In genomic region chr9:114646556-114647505, GRCm38 (mm10) we compare ENCODE assay signal across 11 mouse cellular contexts. TPM values are rescaled to one million over a fixed set of nuclear protein-coding genes. Genes with fewer than 3 reads are reported as not detected.
DNase-seq lines count a peak whose midpoint lies in the region; ATAC-seq lines count a peak whose summit lies in the region.
"Had no signal": no experiment of that assay in that cellular context is flagged by ENCODE, and none has a peak within 500 bp of the region (broad histone marks: within the 10 kb centered on the region; RNA-seq: fewer than 3 reads in every experiment).

No protein-coding gene starts in this region.

- H3K27ac ChIP-seq in intestine, embryonic 16.5 days (ENCODE audit: low read length): peak overlapping the region; percentile 77
- no peak overlapping the region for H3K27ac ChIP-seq in limb, embryonic 10.5 days
- H3K27ac ChIP-seq: forebrain, embryonic 10.5 days; hindbrain, embryonic 12.5 days had no signal

- DNase-seq in right cerebral cortex, adult 18-20 months: peak; percentile 87
- no peak for DNase-seq in right cerebral cortex, postnatal 4 days
- peak; percentile 45 to 89 for DNase-seq in left cerebral cortex, adult 9 months (ENCODE audit: low spot score in 2 of 2)
- DNase-seq in thymus, postnatal 36 days: no peak
- DNase-seq in limb, embryonic 10.5 days (ENCODE audit: low spot score): no peak
- DNase-seq in heart, adult 9 months (ENCODE audit: low spot score in 2 of 2): no peak
- DNase-seq: heart, adult 18-20 months; lung, embryonic 14.5 days had no signal

- no peaks in the 10 kb centered on the region for H3K36me3 ChIP-seq in intestine, embryonic 16.5 days (ENCODE audit: control insufficient read depth, insufficient read depth, low read length)
- no peaks in the 10 kb centered on the region for H3K36me3 ChIP-seq in limb, embryonic 10.5 days
- H3K36me3 ChIP-seq: forebrain, embryonic 10.5 days; hindbrain, embryonic 12.5 days had no signal

- H3K4me3 ChIP-seq in intestine, embryonic 16.5 days (ENCODE audit: low read length): no peak overlapping the region
- no peak overlapping the region for H3K4me3 ChIP-seq in limb, embryonic 10.5 days
- H3K4me3 ChIP-seq: forebrain, embryonic 10.5 days; hindbrain, embryonic 12.5 days had no signal

- no peaks in the 10 kb centered on the region for H3K9me3 ChIP-seq in intestine, embryonic 16.5 days (ENCODE audit: control insufficient read depth, low read length)
- no peaks in the 10 kb centered on the region for H3K9me3 ChIP-seq in limb, embryonic 10.5 days (replicated peaks)
- H3K9me3 ChIP-seq: forebrain, embryonic 10.5 days; hindbrain, embryonic 12.5 days had no signal

- 79% methylated on average over 12 of the region's 12 CpGs for WGBS in intestine, embryonic 16.5 days
- WGBS in limb, embryonic 10.5 days: 93% methylated on average over 12 of the region's 12 CpGs

- H3K27me3 ChIP-seq in intestine, embryonic 16.5 days (replicated peaks; ENCODE audit: control insufficient read depth, insufficient read depth, low read length): no peaks in the 10 kb centered on the region
- H3K27me3 ChIP-seq in limb, embryonic 10.5 days (ENCODE audit: low read depth, poor library complexity, severe bottlenecking): peaks cover 13% of the 10 kb centered on the region; the same call in 1 of the 2 replicates

- peak; percentile 92 for ATAC-seq in intestine, embryonic 16.5 days

- H3K9ac ChIP-seq in intestine, embryonic 16.5 days (ENCODE audit: low read depth, low read length): no peak overlapping the region
- H3K9ac ChIP-seq: hindbrain, embryonic 12.5 days; lung, embryonic 14.5 days had no signal

- H3K4me1 ChIP-seq in intestine, embryonic 16.5 days (ENCODE audit: control insufficient read depth, insufficient read depth, low read length): no peaks in the 10 kb centered on the region
- no peaks in the 10 kb centered on the region for H3K4me1 ChIP-seq in limb, embryonic 10.5 days
- H3K4me1 ChIP-seq: forebrain, embryonic 10.5 days; hindbrain, embryonic 12.5 days had no signal

- 0 out of 2 replicates have a peak overlapping the region, but pooled peaks have one; percentile 18 for H3K4me2 ChIP-seq in intestine, embryonic 16.5 days (ENCODE audit: low read depth, low read length)
- H3K4me2 ChIP-seq: hindbrain, embryonic 12.5 days; lung, embryonic 14.5 days had no signal

RNA-seq across cellular contexts. Expression of gene Cnot10, which starts 6.8 kb away (rescaled TPM):
- polyA plus RNA-seq in intestine, embryonic 16.5 days (2015; fragmentation: Nextera tagmentation; extraction: Ambion mirVana): 49.3 and 50.0 TPM in 2 replicates
- 71.0 and 82.1 TPM in 2 replicates for polyA plus RNA-seq in limb, embryonic 10.5 days (2016; fragmentation: Nextera tagmentation; extraction: Ambion mirVana)

RNA-seq across cellular contexts. Expression of gene Dync1li1, which starts 41.8 kb away (rescaled TPM):
- 48.1 and 52.2 TPM in 2 replicates for polyA plus RNA-seq in intestine, embryonic 16.5 days (2015; fragmentation: Nextera tagmentation; extraction: Ambion mirVana)
- polyA plus RNA-seq in limb, embryonic 10.5 days (2016; fragmentation: Nextera tagmentation; extraction: Ambion mirVana): 76.8 and 78.2 TPM in 2 replicates

Comparison
In these comparisons a context has a peak if more than half of its experiments do, and no peak if none do; other contexts are left out.
1. DNase-seq: peak in right cerebral cortex, adult 18-20 months (single experiment) and left cerebral cortex, adult 9 months (2 of 2); none in right cerebral cortex, postnatal 4 days (single experiment), thymus, postnatal 36 days (0 of 2), limb, embryonic 10.5 days (single experiment) and heart, adult 9 months (0 of 2).